In the genomic region with DNA sequence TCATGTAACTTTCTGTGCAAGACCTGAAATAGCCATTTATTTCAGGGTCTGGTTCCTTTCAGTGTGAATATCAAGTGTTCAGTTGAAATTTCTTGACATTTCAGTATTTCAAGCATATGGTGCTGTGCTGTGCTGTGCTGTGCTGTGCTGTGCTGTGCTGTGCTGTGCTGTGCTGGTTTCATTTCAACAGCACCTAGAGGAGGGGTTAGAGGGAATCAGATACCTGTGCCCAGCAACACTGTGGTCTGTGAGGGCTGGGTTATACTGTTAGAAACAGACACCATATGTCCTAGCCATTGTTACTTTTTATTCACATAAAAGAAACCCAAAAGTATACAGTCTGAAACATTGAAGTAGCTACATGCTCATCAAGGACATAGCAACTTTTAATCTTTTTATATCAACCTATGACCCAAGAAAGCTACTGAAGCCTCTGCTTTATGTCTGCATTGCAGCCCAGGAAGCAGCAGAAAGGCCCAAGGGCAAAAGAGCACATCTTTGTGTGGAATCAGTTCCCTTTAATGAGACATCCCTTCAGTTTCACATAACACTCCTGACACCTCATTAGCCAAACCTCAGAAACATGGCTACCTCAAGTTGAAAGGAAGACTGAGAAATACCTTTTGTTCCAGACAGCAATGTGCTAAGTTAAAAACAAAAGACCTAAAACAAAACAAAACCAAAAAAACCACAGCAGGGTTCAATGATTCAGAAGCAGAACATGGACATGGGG, we compare ENCODE assay signal across 18 mouse cellular contexts.
"Had no signal": no experiment of that assay in that cellular context is flagged by ENCODE, and none has a peak within 500 bp of the region (broad histone marks: within the 10 kb centered on the region; RNA-seq: fewer than 3 reads in every experiment).

No protein-coding gene starts in this region.

- H3K36me3 ChIP-seq: kidney, embryonic 15.5 days; lung, embryonic 15.5 days had no signal

- H3K27me3 ChIP-seq: kidney, embryonic 15.5 days; limb, embryonic 12.5 days; liver, embryonic 13.5 days; lung, embryonic 15.5 days; megakaryocyte, embryonic 14.5 days; neural tube, embryonic 12.5 days had no signal

- H3K9ac ChIP-seq: kidney, embryonic 15.5 days; limb, embryonic 12.5 days; liver, embryonic 13.5 days; liver, postnatal 0 days; lung, embryonic 15.5 days; neural tube, embryonic 12.5 days had no signal

- DNase-seq: kidney, adult 11 months; kidney, postnatal 14 days; layer of hippocampus, adult 9-11 months; liver; liver, embryonic 13.5 days; liver, postnatal 0 days; lung, postnatal 14 days; right cerebral cortex, adult 18-20 months; right cerebral cortex, postnatal 25 days; thymus, adult 18-20 months; thymus, postnatal 14 days had no signal

- H3K4me2 ChIP-seq: kidney, embryonic 15.5 days; limb, embryonic 12.5 days; liver, embryonic 13.5 days; lung, embryonic 15.5 days; neural tube, embryonic 12.5 days had no signal

- H3K9me3 ChIP-seq: kidney, embryonic 15.5 days; limb, embryonic 12.5 days; liver, embryonic 13.5 days; lung, embryonic 15.5 days; megakaryocyte, embryonic 14.5 days; neural tube, embryonic 12.5 days had no signal

- H3K4me1 ChIP-seq: kidney, embryonic 15.5 days; lung, embryonic 15.5 days had no signal

- H3K27ac ChIP-seq: kidney, embryonic 15.5 days; limb, embryonic 12.5 days; liver, embryonic 13.5 days; lung, embryonic 15.5 days; macrophage; neural tube, embryonic 12.5 days had no signal

- ATAC-seq: liver, postnatal 0 days had no signal

- H3K4me3 ChIP-seq: kidney, embryonic 15.5 days; limb, embryonic 12.5 days; liver, embryonic 13.5 days; lung, embryonic 15.5 days; megakaryocyte, embryonic 14.5 days; myocyte; neural tube, embryonic 12.5 days had no signal
